Mouse (Mus musculus) erythroblast, embryonic 14.5 days (primary cell): ENCODE measurements around the gene Gm10491.

Experiments
- GATA1 ChIP-seq: IDR thresholded peaks from 2 replicates; pipeline ENCODE4 v1.6.1; 2012; ENCODE audit warnings: low read length, inconsistent platforms, mixed read lengths
- TAL1 ChIP-seq: IDR thresholded peaks from 3 replicates; pipeline ENCODE4 v1.6.1; 2012; ENCODE audit warnings: low read length, inconsistent platforms, mixed read lengths

GRCm38 (mm10) chrX:7945618-7946017 is 38.0 kb upstream of the Gm10491 start:
- TF ChIP-seq TAL1 (no peak), GATA1 (no peak)
